Mouse (Mus musculus): Measurements from ENCODE around the gene Folr2. TPM values are rescaled to one million over a fixed set of nuclear protein-coding genes. Genes with fewer than 3 reads are reported as not detected.

Gene Folr2
- polyA plus RNA-seq, 1 experiment = not detected

GRCm38 (mm10) chr7:101820295-101821030, 36.5 kb downstream of the Folr2 start:
- no peak for TF ChIP-seq GATA1 (IDR thresholded peaks at IDR 0.05; ENCODE audit: low read length)

GRCm38 (mm10) chr7:101817861-101818401, 39.1 kb downstream of the Folr2 start, which contains the start of gene Phox2a:
Phox2a (plus strand) TSS chr7:101818313.
- TF ChIP-seq GATA1 (IDR thresholded peaks at IDR 0.05; ENCODE audit: low read length) = no peak

Other genes with a start within 250 kb of the Folr2 start
- gene Clpb, start 193.6 kb downstream of the Folr2 start, polyA plus RNA-seq (2012) = 24.8 and 41.2 TPM in 2 replicates
- not detected in 2 replicates for gene Phox2a, start 38.9 kb downstream of the Folr2 start, polyA plus RNA-seq (2012)
- gene Inppl1, start 19.0 kb downstream of the Folr2 start, polyA plus RNA-seq (2012) = 63.1 and 84.0 TPM in 2 replicates
- 24.0 and 25.7 TPM in 2 replicates for gene Anapc15, start 6.5 kb upstream of the Folr2 start, polyA plus RNA-seq (2012)
- not detected in 2 replicates for gene Folr1, start 13.6 kb upstream of the Folr2 start, polyA plus RNA-seq (2012)
- 141 and 146 TPM in 2 replicates for gene Lamtor1, start 48.7 kb upstream of the Folr2 start, polyA plus RNA-seq (2012)
- not detected in 2 replicates for gene Tomt, start 49.2 kb upstream of the Folr2 start, polyA plus RNA-seq (2012)
- gene Lrrc51, start 76.7 kb upstream of the Folr2 start, polyA plus RNA-seq (2012) = 0.21 and 0.38 TPM in 2 replicates
- 110 and 127 TPM in 2 replicates for gene Numa1, start 76.9 kb upstream of the Folr2 start, polyA plus RNA-seq (2012)
- gene Il18bp, start 161.5 kb upstream of the Folr2 start, polyA plus RNA-seq (2012) = 0.93 and 1.7 TPM in 2 replicates
- gene Rnf121, start 208.3 kb upstream of the Folr2 start, polyA plus RNA-seq (2012) = 2.2 and 3.5 TPM in 2 replicates
- 26.7 and 29.3 TPM in 2 replicates for gene Xndc1, start 208.3 kb upstream of the Folr2 start, polyA plus RNA-seq (2012)
- 0.16 and 0.18 TPM in 2 replicates for gene Xntrpc, start 208.5 kb upstream of the Folr2 start, polyA plus RNA-seq (2012)
- not detected in 2 replicates for gene Trpc2, start 225.9 kb upstream of the Folr2 start, polyA plus RNA-seq (2012)
- not detected in 2 replicates for gene Art1, start 244.5 kb upstream of the Folr2 start, polyA plus RNA-seq (2012)